8 mouse cellular contexts compared by ENCODE assay signal in genomic region chr15:86033191-86033841, GRCm38 (mm10). TPM values are rescaled to one million over a fixed set of nuclear protein-coding genes. Genes with fewer than 3 reads are reported as not detected.
DNase-seq lines count a peak whose midpoint lies in the region; ATAC-seq and TF ChIP-seq lines count a peak whose summit lies in the region.

Celsr1 (minus strand) TSS chr15:86033777.

- peak within 1 kb of the TSS; percentile 35 for H3K9ac ChIP-seq in forebrain, postnatal 0 days
- H3K9ac ChIP-seq in midbrain, embryonic 15.5 days: peak within 1 kb of the TSS; percentile 31

- WGBS in forebrain, postnatal 0 days: 1% methylated on average over 67 of the region's 80 CpGs
- under 1% methylated on average over 71 of the region's 80 CpGs for WGBS in midbrain, embryonic 15.5 days

- peaks cover 3% of the 10 kb centered on the region; the same call in 1 of the 2 replicates for H3K4me1 ChIP-seq in forebrain, postnatal 0 days (ENCODE audit: insufficient read depth)
- peaks cover 25% of the 10 kb centered on the region for H3K4me1 ChIP-seq in midbrain, embryonic 15.5 days

- DNase-seq in adrenal gland, adult 2 months: peak; percentile 60
- no peak for DNase-seq in adrenal gland, adult 8-10 months
- peak; percentile 35 for DNase-seq in forebrain, postnatal 0 days
- peak; percentile 71 for DNase-seq in kidney, postnatal 10 days
- no peak for DNase-seq in left cerebral cortex, postnatal 25 days (ENCODE audit: low spot score in 2 of 2)

- H3K27ac ChIP-seq in forebrain, postnatal 0 days (ENCODE audit: low read depth, low read length): peak within 1 kb of the TSS; percentile 30
- peak within 1 kb of the TSS; percentile 53 for H3K27ac ChIP-seq in midbrain, embryonic 15.5 days

- H3K4me3 ChIP-seq in forebrain, postnatal 0 days (ENCODE audit: low read depth, low read length): peak within 1 kb of the TSS; percentile 54
- peak within 1 kb of the TSS; percentile 42 for H3K4me3 ChIP-seq in midbrain, embryonic 15.5 days

- no peak for TF ChIP-seq CTCF in forebrain, postnatal 0 days (IDR thresholded peaks at IDR 0.05; ENCODE audit: low read depth)

- peaks cover 6% of the 10 kb centered on the region; the same call in 1 of the 2 replicates for H3K27me3 ChIP-seq in forebrain, postnatal 0 days (ENCODE audit: insufficient read depth, low read length)
- peaks cover 36% of the 10 kb centered on the region for H3K27me3 ChIP-seq in midbrain, embryonic 15.5 days (replicated peaks)

- H3K36me3 ChIP-seq in forebrain, postnatal 0 days (ENCODE audit: insufficient read depth): no peaks in the 10 kb centered on the region
- H3K36me3 ChIP-seq in midbrain, embryonic 15.5 days (replicated peaks): no peaks in the 10 kb centered on the region

- peak; percentile 8 for ATAC-seq in activated CD4-positive, CD25-positive, alpha-beta regulatory T cell, adult 4 months
- ATAC-seq in forebrain, postnatal 0 days: peak; percentile 32
- peak; percentile 43 for ATAC-seq in midbrain, embryonic 15.5 days (replicated peaks)
- ATAC-seq in frontal cortex, adult (ENCODE audit: low TSS enrichment): no peak

- peak within 1 kb of the TSS; percentile 85 for H3K4me2 ChIP-seq in forebrain, postnatal 0 days (ENCODE audit: low read depth)
- peak within 1 kb of the TSS; percentile 67 for H3K4me2 ChIP-seq in midbrain, embryonic 15.5 days

- intact Hi-C loops in left cerebral cortex, postnatal 25 days (cut with DNase I): no loop called here

- no peaks in the 10 kb centered on the region for H3K9me3 ChIP-seq in forebrain, postnatal 0 days (ENCODE audit: low read length)
- no peaks in the 10 kb centered on the region for H3K9me3 ChIP-seq in midbrain, embryonic 15.5 days

RNA-seq across cellular contexts. Expression of gene Celsr1, which starts in this region (rescaled TPM):
- total RNA-seq in adrenal gland, adult 2 months (2021): 1 to 10 TPM; 4.7 to 7.7 TPM
- polyA plus RNA-seq in adrenal gland, adult 2 months (2012; rRNA removed): 1.2 and 1.8 TPM in 2 replicates
- total RNA-seq in adrenal gland, adult 8-10 months (2022): 10 to 100 TPM in 2 of 4 experiments, 1 to 10 TPM in 2; 5.2 to 16.1 (median 8.7) TPM
- polyA plus RNA-seq in activated CD4-positive, CD25-positive, alpha-beta regulatory T cell, adult 4 months (2017; shearing (Covaris generic)): 1 to 10 TPM; 3.9 to 4.9 TPM
- total RNA-seq in forebrain, postnatal 0 days (2014; rRNA removed): 6.5 and 13.0 TPM in 2 replicates
- 0.62 and 0.97 TPM in 2 replicates for polyA plus RNA-seq in forebrain, postnatal 0 days (2015; fragmentation: Nextera tagmentation; extraction: Ambion mirVana)
- 1.6 and 2.2 TPM in 2 replicates for polyA plus RNA-seq in midbrain, embryonic 15.5 days (2015; fragmentation: Nextera tagmentation; extraction: Ambion mirVana)
- total RNA-seq in left cerebral cortex, postnatal 25 days (2021): 1 to 10 TPM; 3.1 to 3.9 TPM

Comparison
In these comparisons a context has a peak if more than half of its experiments do, and no peak if none do; other contexts are left out.
1. DNase-seq: peak in adrenal gland, adult 2 months (single experiment), forebrain, postnatal 0 days (single experiment) and kidney, postnatal 10 days (single experiment); none in adrenal gland, adult 8-10 months (single experiment) and left cerebral cortex, postnatal 25 days (0 of 2).